Mouse (Mus musculus): ENCODE results near the gene Ubr2.

DNA sequence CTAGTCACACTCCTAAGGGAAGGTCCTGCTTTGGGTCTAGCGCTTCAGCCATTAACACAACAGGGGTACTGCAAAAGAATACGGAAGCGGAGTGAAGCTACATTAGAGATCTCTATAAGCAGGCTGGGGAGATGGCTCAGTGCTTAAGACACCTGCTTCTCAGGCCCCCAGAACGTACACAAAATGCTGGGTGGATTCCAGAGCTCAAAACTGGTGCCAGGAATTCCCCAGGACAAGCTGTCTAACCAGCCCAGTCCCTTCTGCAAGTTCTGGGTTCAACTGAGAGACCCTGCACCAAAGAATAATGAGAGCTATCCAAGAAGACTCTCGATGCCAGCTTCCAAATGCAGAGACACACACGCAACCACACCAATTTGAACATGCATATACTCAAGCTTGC lies 128.6 kb downstream of the Ubr2 start:
- no peak for TF ChIP-seq CTCF (conservative IDR thresholded peaks at IDR 0.05; ENCODE audit: insufficient read depth, insufficient read length, low read depth, low read length)
- no peak for TF ChIP-seq POLR2A (IDR thresholded peaks at IDR 0.05; ENCODE audit: low read depth, low read length)
